Mouse (Mus musculus): ENCODE results near the gene Prkrip1. TPM values are rescaled to one million over a fixed set of nuclear protein-coding genes. Genes with fewer than 3 reads are reported as not detected.
"Not testable (repeated sequence)": the region's sequence is repeated elsewhere in the genome, so short reads cannot be mapped to it uniquely, and the experiment has no call there.

Gene Prkrip1
- total RNA-seq, 2 experiments from 2014 or later, result 35.2 to 41.4 TPM

DNA sequence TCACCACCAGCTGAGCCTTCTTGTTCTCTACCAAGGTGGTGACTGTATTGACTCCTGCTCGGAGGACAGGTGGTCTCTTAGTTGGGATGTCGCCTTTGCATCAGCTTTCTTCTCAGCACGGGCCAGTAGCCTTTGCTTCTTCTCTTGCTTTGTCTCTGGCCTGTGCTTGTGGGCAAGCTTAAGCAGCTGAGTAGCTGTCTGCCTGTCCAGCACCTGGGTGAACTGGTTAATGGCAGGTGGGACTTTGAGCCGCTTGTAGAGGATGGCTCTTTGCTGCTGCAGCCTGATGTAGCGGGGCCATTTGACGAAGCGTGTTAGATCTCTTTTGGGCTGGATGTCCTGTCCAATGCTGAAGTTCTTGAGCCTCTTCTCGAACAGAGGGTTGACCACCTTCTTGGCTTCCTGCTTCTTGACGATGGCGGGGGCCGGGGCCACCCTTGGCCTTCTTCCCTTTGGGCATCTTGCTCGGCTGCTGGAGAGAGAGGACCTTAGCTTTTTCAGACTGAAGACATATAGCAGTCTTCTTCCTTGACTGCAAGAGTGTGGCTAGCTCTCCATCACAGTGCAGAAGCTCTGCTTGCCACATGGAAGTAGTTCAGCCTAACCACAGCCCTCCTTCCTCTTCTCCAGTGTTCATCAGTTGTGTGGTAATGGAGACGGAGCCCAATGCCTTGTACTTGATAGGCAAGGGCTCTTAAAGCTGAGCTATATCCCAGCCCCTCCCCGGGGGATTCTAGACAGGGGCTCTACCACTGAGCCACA is 12.8 kb upstream of the Prkrip1 start:
- not testable (repeated sequence) for DNase-seq

- DNase-seq, result no peak
These were observed 11.8 kb upstream of the Prkrip1 start for GRCm38 (mm10) chr5:136210549-136210948.

DNA sequence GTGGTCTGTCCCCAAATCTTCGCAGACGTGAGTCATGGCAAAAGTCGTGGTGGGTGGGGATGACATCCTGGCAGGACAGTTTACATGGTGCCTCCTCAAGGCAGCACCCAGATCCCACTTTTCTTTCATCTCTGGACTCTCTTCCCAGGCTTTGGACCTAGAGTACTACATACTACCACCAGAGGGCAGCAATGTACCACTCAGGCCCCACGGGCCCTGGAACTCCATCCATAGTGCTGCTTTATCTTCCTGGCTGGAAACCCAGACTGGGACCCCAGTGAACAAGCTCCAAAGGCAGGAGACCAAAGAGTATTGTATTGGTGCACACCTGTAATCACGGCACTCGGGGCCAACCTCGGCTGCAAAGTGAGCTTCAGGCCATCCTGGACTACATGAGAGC is 3.1 kb upstream of the Prkrip1 start:
- peak; percentile 54 to 65 for DNase-seq

DNA sequence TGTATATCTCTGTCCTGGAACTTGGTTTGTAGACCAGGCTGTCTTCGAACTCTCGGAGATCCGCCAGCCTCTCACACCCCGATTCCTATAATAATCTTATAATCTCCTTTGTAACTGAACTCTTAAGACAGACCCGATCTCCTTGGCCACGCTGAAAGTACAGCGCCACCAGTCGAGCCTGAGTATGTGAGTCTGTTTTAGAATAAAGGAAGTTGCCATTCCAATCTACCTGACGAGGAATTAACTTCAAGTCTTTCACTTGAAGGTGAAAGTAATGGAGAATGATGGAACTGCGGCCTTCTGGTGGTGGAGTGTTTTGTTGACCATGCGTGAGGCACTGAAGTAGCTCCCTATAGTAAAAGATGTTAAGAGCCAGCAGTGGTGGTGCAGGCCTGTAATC is 763 bp upstream of the Prkrip1 start:
- no peak for DNase-seq

DNA sequence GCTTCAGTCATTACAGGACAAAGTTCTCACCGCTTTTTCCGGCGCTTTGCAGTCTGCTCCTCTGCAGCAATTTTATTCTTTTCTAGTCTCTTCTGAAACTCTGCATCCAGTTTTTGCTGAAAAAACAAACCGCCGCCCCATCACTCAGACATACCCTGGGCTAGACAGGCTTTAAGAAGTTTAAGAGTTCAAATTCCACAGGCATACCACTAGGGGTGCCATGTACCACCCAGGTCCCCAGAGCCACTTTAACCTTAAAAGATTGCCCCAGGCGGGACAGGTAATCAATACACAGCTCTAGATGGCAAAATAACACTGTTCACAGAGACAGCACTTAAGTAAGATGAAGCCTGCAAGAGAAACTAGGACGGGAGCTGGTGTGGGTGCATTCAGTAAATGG is 6.9 kb downstream of the Prkrip1 start:
- DNase-seq, result no peak

DNA sequence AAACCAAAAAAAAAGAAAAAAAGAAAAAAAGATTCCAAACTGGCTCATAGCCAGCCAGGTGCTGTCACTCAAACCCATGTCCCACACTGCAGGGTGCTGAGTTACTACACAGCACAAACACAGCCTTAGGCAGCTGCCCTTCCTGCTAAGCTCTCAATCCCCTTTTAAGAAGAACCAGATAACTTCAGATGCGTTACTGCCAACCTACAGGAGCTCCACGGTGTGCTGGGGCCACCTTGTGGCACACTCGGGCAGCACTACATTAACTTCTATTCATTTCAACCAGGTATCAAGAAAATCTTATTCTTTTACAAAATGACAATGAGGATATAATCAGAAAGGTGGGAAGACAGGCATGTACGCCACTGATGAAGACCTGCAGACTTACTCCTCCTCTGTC is 12.0 kb downstream of the Prkrip1 start:
- peak in 1 of 2 experiments; percentile 40 for DNase-seq

GRCm38 (mm10) chr5:136183766-136184165 is 15.0 kb downstream of the Prkrip1 start:
- no peak for DNase-seq

DNA sequence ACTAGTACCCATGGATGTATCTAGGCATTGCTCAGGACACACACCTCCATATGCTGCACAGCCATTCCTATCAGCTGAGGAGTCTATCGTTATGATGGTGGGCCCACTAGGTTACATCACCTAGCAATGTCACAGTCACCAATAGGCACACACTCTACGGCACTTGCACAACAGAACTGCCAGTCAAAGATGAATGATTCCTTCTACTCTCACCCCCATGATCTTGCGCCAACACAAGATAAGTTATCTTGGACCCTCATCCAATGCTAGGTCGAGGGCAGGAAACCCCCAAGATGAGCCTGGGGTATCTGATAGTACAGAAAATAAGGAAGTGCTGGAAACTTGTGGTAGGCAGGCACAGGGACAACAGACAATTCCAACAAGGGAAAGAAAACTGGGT is 15.9 kb downstream of the Prkrip1 start:
- DNase-seq, result no peak

DNA sequence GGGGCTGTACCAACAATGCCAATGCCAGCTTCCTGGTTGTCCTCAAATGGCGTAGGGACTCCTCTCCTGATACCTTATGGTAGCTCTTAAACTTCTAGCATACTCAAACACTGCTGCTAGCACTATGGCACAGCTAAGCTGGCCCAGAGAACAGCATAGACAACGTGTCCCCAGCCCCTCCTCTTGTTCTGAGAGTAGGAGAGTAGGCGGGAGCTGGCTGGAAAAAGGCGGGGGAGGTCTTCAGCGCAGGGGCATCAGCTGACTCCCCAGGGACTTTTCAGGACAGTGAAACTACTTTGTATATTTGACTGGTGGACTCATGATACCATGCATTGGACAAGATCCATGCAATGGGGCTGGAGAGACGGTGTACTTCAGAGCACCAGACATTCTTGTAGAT is 16.7 kb downstream of the Prkrip1 start:
- DNase-seq, result peak; percentile 72 to 73

- peak in 1 of 2 experiments; percentile 59 for DNase-seq
These were observed 17.6 kb downstream of the Prkrip1 start for GRCm38 (mm10) chr5:136181197-136181596.

- DNase-seq, result no peak
These were observed 19.2 kb downstream of the Prkrip1 start for GRCm38 (mm10) chr5:136179594-136179993.

- peak in 1 of 2 experiments; percentile 44 for DNase-seq
These were observed 24.9 kb downstream of the Prkrip1 start for GRCm38 (mm10) chr5:136173606-136174463.

DNA sequence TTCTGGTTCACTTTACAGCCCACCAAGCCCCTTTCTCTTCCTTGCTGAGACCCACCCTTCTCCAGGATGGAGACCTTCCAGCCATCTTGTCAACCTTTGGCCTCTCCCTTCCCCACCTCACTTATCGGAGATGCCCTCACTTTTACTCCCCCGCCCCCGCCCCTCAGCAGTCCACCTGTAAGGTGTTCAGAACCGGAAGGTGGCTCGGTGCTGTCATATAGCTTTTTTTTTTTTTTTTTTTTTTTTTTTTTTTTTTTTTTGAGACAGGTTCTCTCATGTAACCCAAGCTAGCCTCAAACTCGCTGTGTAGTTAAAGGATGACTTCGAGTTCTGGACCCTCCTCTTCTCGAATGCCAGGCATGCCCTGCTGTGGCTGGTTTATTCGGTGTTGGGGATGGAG is 25.8 kb downstream of the Prkrip1 start:
- DNase-seq, result no peak

DNA sequence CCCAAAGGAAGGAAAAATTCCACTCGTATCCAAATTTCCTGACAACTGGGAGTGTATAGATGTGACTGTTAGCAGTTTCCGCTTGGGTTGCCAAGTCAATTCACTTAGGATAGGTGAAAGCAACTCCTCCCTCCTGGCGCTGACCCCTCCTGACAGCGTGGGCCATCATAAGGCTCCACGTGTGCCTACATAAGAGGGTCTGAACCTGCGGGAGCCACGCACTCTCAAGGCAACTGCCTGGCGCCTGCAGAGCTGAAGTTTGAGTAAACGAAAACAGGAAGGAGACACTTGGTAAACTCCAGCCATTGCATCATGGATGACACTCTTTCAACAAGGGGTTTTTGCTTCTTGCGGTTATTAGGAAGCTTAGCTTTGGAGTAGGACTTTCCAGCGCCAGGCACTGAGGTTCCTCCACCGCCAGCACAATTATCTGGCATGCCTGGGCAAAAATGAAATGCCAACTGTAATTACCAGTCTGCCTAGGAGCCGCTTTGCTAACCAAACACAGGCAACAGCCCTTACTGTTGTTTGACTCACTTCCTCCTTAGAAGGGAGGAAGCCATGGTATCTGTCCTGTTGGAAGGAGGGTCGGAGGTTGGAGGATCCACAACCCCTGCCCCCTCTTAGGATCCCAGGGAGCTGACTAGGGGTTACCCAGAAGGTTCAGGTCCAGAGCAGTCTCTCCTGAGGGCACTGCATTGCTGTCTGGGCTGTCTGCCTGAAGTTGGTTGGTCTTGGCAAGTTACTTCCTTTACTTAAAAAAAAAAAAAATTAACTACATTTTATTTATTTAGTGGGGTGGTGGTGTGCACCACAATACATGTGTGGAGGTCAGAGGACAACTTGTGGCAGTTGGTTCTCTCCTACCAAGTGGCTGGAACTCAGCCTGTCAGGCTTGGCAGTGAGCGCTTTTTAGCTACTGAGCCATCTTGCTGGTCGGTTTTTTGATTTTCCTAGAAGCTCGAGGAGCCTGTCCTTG is 27.1 kb downstream of the Prkrip1 start:
- DNase-seq, result no peak

DNA sequence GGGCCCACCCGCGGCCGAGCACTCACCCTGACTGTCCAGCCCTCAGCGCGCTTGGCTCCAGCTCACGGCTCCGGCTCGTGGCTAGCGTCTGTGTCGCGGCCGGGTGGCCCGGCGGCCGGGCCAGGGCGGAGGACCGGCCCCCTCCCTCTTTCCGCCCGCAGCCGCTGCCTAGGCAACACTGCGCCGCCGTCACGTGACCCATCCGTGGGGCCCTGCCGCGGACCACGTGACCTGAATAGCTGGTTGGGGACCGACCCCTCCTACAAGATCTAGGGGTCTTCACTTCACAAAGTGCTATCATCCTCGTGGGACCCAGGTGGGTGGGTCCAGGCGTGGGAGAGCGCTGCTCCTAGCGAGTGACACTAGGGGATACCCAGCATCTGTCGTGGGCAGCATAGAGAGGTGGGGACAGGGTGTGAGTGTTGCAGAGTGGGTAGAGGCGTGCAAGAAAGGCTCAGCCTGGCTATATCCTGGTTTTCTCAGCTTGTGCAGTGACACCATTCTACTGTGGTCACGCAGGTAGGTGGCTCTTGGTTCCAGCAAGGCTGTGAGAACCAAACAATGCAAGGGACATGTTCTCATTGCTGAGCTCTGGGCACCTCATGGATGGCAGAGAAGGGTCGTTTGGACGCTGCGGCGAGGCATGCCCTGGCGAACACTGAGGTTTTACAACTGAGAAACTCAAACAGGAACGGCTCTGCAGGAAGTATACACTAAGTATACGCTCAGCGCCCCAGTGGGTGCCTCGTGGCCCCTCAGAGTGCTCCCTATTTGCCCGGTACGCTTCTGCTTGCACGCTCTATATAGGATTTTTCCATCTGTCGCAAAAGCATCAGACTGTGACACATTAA is 28.0 kb downstream of the Prkrip1 start, which contains the start of gene Orai2:
Gene Orai2, minus strand, starts transcription at position 202 of the 851 bp plus-strand sequence.
- peak; percentile 86 to 88 for DNase-seq

- no peak for DNase-seq
These were observed 28.9 kb downstream of the Prkrip1 start for GRCm38 (mm10) chr5:136169626-136170511.

GRCm38 (mm10) chr5:136168071-136168470 is 30.7 kb downstream of the Prkrip1 start:
- DNase-seq, result no peak

DNA sequence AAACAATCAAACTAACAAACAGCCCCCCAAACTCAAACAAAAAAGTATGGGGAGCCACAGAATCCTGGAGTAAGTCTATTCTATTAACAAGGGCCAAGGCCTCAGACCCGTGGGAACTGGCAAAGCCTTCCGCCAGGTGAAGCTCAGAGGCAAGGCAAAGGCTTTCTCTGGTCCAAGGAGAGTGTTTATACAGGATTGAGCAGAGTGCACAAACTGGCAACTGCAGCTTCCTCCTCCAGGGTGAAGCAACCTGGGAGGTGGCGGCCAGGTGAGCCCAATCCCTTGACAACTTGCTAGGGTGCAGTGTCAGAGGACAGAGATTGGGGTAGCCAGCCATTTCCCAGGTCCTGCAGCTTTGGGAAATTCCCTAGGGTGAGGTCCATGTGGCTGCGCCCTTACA is 31.5 kb downstream of the Prkrip1 start:
- no peak for DNase-seq

GRCm38 (mm10) chr5:136165246-136165645 is 33.5 kb downstream of the Prkrip1 start:
- DNase-seq, result no peak

- peak; percentile 62 to 66 for DNase-seq
These were observed 34.8 kb downstream of the Prkrip1 start for GRCm38 (mm10) chr5:136163807-136164474.

All from layer of hippocampus, postnatal 36 days (tissue).